Mouse (Mus musculus) hindbrain, embryonic 12.5 days (tissue): ENCODE measurements around the gene Etfdh. TPM values are rescaled to one million over a fixed set of nuclear protein-coding genes. Genes with fewer than 3 reads are reported as not detected.
"Not testable (repeated sequence)": the region's sequence is repeated elsewhere in the genome, so short reads cannot be mapped to it uniquely, and the experiment has no call there.

ENCODE experiments used
- ATAC-seq: fragments of 200-750 bp; cut with Nextera tagmentation; 2 replicates; pipeline ENCODE4 v1.8.0; 2017; ENCODE audit warnings: moderate TSS enrichment; ENCODE audit not compliant: low FRiP score
- H3K27ac ChIP-seq: fragments of 300-500 bp; sonication (generic); 2 replicates; pipeline ENCODE4 v1.5.1; 2016; ENCODE audit warnings: mild to moderate bottlenecking
- H3K27me3 ChIP-seq: fragments of 300-500 bp; sonication (generic); 2 replicates; pipeline ENCODE4 v1.6.1; 2016; ENCODE audit warnings: mild to moderate bottlenecking
- H3K36me3 ChIP-seq: fragments of 300-500 bp; sonication (generic); 2 replicates; pipeline ENCODE4 v1.6.1; 2016; ENCODE audit warnings: mild to moderate bottlenecking
- H3K4me1 ChIP-seq: fragments of 300-500 bp; sonication (generic); 2 replicates; pipeline ENCODE4 v1.6.1; 2016
- H3K4me2 ChIP-seq: fragments of 300-500 bp; sonication (generic); replicated peaks from 2 replicates; pipeline ENCODE4 v1.6.1; 2016; ENCODE audit warnings: mild to moderate bottlenecking
- H3K4me3 ChIP-seq: fragments of 300-500 bp; sonication (generic); 2 replicates; pipeline ENCODE4 v1.5.1; 2016; ENCODE audit warnings: mild to moderate bottlenecking
- H3K9ac ChIP-seq: fragments of 300-500 bp; sonication (generic); 2 replicates; pipeline ENCODE4 v1.6.1; 2016; ENCODE audit warnings: mild to moderate bottlenecking, moderate library complexity
- H3K9me3 ChIP-seq: fragments of 300-500 bp; sonication (generic); replicated peaks from 2 replicates; pipeline ENCODE4 v1.6.1; 2016; ENCODE audit warnings: mild to moderate bottlenecking
- WGBS: fragments of 180-500 bp; shearing (Covaris S2); methylation state at CpG from one replicate; pipeline ENCODE4 v1.1.7; 2016; 5-methylcytosine and 5-hydroxymethylcytosine counted together
- polyA plus RNA-seq: library from polyadenylated mRNA; unstranded; fragments of >200 nt; fragmentation: Nextera tagmentation; extraction: Ambion mirVana; gene quantifications from 2 replicates; pipeline ENCODE4 v1.2.1, GENCODE M21; 2016

The Etfdh gene
- polyA plus RNA-seq, 1 experiment from 2014 or later, result 52.2 TPM

DNA sequence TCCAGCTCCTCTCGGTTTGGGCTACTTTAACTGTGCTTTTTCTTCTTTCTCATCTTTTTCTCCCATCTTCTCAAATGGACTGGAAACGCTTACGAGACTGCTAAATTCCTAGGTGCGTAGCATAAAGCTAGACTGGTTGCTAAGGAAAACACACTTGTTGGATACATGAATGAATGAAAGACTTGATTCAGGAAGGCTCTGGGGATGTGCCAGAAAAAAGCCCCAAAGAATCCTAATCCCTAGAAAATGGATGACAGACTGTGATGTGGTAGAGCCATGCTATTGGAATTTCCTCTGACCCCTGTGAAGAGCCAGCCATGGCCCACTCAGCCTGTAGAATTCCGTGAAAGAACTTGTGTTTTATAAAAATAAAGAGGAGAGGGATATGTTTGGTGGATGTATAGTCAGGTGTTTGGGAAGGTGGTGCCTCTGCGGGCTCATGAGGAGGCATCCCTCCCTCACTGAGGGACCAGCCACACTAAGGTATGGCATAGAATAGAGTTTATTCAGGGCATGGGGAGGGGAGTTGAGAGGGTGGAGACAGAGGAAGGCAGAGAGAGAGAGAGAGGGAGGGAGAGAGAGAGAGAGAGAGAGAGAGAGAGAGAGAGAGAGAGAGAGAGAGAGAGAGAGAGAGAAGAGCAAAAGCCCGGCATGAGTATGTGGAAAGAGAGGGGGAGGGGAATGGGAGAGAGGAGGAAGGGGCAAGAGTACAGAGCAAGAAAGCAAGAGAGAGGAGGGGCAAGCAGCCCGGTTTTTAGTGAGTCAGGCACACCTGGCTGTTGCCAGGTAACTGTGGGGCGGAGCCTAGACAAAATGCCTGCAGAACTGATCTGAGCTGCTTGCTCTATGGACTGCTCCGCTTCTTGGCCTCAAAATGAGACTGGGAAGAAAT, 53.5 kb downstream of the Etfdh start:
- H3K36me3 ChIP-seq, result no peaks in the 10 kb centered on the region
- peaks cover 9% of the 10 kb centered on the region for H3K4me1 ChIP-seq
- no peaks in the 10 kb centered on the region for H3K27me3 ChIP-seq
- H3K9ac ChIP-seq, result no peak overlapping the region
- 34% methylated on average over 10 of the region's 10 CpGs for WGBS
- no peak overlapping the region for H3K4me2 ChIP-seq
- no peak overlapping the region for H3K27ac ChIP-seq
- no peak overlapping the region for H3K4me3 ChIP-seq
- peak; percentile 53; the same call in 1 of the 2 replicates for ATAC-seq
- no peaks in the 10 kb centered on the region for H3K9me3 ChIP-seq

DNA sequence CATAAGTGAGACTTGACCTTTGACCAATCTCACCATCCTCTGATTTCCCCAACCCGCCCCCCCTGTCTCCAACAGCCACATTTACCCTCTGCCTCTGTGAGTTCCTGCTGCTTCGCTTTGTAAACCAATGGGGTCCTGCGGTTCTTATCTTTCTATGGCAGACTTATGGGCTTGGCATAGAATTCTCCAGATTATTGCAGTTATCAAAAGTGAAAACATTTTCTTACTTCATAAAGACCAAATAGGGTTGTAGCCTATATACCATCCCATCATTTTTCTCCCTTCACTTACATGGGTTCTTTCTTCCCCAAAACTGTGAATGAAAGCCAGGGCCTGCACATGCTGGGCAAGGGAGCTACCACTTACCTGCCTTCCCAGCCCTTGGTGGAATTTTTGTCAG, 55.0 kb downstream of the Etfdh start:
- H3K36me3 ChIP-seq, result no peaks in the 10 kb centered on the region
- ATAC-seq, result no peak
- no peak overlapping the region for H3K4me2 ChIP-seq
- H3K4me1 ChIP-seq, result peaks cover 9% of the 10 kb centered on the region
- H3K27ac ChIP-seq, result no peak overlapping the region
- no peak overlapping the region for H3K9ac ChIP-seq
- H3K27me3 ChIP-seq, result no peaks in the 10 kb centered on the region
- WGBS, result 74% methylated on average over 3 of the region's 3 CpGs
- H3K9me3 ChIP-seq, result no peaks in the 10 kb centered on the region
- no peak overlapping the region for H3K4me3 ChIP-seq

DNA sequence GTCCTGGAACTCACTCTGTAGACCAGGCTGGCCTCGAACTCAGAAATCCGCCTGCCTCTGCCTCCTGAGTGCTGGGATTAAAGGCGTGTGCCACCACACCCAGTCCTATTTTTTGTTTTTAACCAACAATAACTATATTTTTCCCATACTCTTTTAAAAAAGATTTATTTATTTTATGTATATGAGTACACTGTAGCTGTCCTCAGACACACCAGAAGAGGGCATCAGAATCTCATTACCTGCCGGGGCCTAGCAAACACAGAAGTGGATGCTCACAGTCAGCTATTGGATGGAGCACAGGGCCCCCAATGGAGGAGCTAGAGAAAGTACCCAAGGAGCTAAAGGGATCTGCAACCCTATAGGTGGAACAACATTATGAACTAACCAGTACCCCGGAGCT, 55.9 kb downstream of the Etfdh start:
- H3K4me2 ChIP-seq, ATAC-seq, H3K4me1 ChIP-seq, H3K27ac ChIP-seq, H3K9me3 ChIP-seq, H3K36me3 ChIP-seq, H3K4me3 ChIP-seq, H3K27me3 ChIP-seq, H3K9ac ChIP-seq: not testable (repeated sequence)
- WGBS, result 93% methylated on average over 5 of the region's 5 CpGs

DNA sequence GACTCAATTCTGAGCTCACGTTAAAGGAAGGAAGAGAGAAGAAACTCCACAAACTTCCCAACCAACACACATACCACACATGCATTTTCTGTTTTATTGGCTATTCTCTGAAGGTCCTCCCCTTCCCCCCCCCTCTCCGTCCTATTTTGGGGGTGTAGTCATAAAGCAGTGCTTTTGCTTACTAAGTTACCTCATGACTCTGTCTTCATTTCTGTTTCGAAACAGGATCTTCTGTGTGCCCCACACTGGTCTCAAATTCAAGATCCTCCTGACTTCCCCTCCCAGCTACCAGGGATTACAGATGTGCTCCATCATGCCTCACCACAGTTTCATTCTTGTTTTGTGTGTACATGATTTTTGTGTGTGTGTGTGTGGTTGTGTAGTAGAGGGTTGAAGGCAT, 56.9 kb downstream of the Etfdh start:
- Histone ChIP-seq H3K4me3 (no peak overlapping the region), H3K36me3 (no peaks in the 10 kb centered on the region), H3K9ac (no peak overlapping the region), H3K9me3 (no peaks in the 10 kb centered on the region), H3K27ac (no peak overlapping the region), H3K4me2 (no peak overlapping the region), H3K4me1 (peaks cover 9% of the 10 kb centered on the region), H3K27me3 (no peaks in the 10 kb centered on the region)
- ATAC-seq, result no peak
- WGBS, result 73% methylated on average over 3 of the region's 3 CpGs

DNA sequence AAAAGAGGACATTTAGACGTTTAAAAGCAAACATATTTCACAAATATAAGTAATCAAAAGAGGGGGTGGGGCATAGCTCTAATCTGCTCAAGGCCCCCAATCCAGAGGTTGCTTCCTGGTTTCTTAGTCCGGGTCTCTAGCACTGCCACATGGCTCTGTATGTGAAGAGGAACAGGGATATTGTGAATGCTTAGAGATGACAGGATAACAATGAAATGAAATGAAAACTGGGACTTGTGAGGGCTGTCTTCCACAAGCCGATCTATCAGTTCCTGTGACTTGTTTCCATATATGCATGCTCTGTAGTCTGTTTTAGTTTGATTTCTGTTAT, 60.0 kb downstream of the Etfdh start:
- no peak for ATAC-seq
- no peak overlapping the region for H3K4me2 ChIP-seq
- WGBS, result 87% methylated on average over 3 of the region's 3 CpGs

DNA sequence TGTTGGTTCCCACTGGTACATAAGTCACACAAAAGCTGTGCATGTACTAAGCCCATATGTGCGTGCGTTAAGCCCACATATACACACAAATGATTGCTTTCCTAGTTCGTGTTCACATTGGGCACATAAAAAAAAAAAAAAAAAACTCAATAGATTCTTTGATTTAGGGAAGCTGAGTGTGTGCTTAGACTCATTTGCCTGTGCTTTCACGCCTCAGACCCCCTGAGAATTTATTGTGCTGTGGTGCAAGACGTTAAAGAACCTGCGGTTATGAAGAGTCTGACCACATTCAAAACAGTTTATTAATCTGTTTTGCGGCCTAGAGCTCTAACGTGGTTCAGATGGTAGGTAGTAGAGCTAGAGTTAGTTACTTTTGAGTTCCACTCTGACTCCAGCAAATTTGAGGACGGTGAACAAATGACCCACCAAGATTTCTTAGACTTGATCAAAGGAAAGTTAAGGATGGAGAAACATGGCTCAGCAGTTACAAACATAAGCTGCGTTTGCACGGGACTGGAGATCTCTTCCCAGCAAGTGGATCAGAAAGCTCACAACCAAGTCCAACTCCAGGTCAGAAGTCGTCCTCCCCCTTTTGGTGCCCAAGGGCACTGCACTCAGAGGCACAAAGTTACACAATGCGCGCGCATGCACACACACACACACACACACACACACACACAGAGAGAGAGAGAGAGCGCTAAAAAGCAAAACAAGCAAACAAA, 60.5 kb downstream of the Etfdh start:
- no peaks in the 10 kb centered on the region for H3K36me3 ChIP-seq
- H3K27ac ChIP-seq, result no peak overlapping the region; the same call in 1 of the 2 replicates
- no peak overlapping the region for H3K9ac ChIP-seq
- H3K27me3 ChIP-seq, result no peaks in the 10 kb centered on the region
- WGBS, result 89% methylated on average over 16 of the region's 16 CpGs
- H3K4me2 ChIP-seq, result peak overlapping the region; percentile 90
- ATAC-seq, result no peak
- no peaks in the 10 kb centered on the region for H3K9me3 ChIP-seq
- no peak overlapping the region for H3K4me3 ChIP-seq
- H3K4me1 ChIP-seq, result peaks cover 9% of the 10 kb centered on the region

More for the DNA sequence above, 60.0 kb downstream of the Etfdh start:
- H3K4me1 ChIP-seq, result peaks cover 9% of the 10 kb centered on the region
- H3K27ac ChIP-seq, result no peak overlapping the region
- H3K36me3 ChIP-seq, result no peaks in the 10 kb centered on the region
- H3K4me3 ChIP-seq, result no peak overlapping the region
- no peaks in the 10 kb centered on the region for H3K27me3 ChIP-seq
- no peaks in the 10 kb centered on the region for H3K9me3 ChIP-seq
- no peak overlapping the region for H3K9ac ChIP-seq

DNA sequence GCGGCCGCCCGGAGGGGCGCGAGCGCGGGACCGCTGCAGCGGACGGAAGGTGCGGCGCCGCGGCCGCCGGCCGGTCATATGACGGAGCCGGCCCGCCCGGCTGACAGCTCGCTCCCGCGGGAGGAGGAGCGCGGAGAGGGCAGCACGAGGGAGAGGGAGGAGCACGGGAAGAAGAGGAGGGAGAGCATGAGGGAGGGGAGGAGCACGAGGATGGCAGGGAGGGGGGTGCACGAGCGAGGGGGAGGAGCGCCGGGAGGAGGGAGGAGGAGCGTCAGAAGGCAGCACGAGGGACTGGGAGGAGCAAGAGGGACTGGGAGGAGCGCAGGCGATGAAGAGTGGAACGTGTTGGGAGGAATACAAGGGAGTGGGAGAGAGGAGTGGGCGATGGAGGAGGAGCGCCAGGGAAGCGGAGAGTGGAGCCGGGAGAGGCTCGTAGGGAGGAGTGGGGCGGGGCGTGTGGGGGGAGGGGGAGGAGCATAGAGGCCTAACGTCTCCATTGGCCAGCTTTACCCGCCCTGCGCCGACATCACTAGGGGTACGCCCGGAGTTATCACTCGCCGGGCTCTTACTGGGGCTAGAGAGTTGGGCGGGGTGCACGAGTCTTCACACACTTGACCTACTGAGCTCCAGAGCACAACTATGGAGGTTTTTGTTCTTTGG, 61.5 kb downstream of the Etfdh start, which contains the start of gene Fnip2:
Fnip2 (minus strand) TSS at position 94 of the 660 bp plus-strand sequence.
- Histone ChIP-seq H3K9ac (peak within 1 kb of the TSS; percentile 85), H3K27me3 (no peaks in the 10 kb centered on the region), H3K4me2 (peak within 1 kb of the TSS; percentile 90), H3K9me3 (no peaks in the 10 kb centered on the region), H3K27ac (peak within 1 kb of the TSS; percentile 84), H3K4me3 (peak within 1 kb of the TSS; percentile 84), H3K4me1 (peaks cover 9% of the 10 kb centered on the region), H3K36me3 (no peaks in the 10 kb centered on the region)
- ATAC-seq, result peak; percentile 96
- under 1% methylated on average over 53 of the region's 55 CpGs for WGBS

DNA sequence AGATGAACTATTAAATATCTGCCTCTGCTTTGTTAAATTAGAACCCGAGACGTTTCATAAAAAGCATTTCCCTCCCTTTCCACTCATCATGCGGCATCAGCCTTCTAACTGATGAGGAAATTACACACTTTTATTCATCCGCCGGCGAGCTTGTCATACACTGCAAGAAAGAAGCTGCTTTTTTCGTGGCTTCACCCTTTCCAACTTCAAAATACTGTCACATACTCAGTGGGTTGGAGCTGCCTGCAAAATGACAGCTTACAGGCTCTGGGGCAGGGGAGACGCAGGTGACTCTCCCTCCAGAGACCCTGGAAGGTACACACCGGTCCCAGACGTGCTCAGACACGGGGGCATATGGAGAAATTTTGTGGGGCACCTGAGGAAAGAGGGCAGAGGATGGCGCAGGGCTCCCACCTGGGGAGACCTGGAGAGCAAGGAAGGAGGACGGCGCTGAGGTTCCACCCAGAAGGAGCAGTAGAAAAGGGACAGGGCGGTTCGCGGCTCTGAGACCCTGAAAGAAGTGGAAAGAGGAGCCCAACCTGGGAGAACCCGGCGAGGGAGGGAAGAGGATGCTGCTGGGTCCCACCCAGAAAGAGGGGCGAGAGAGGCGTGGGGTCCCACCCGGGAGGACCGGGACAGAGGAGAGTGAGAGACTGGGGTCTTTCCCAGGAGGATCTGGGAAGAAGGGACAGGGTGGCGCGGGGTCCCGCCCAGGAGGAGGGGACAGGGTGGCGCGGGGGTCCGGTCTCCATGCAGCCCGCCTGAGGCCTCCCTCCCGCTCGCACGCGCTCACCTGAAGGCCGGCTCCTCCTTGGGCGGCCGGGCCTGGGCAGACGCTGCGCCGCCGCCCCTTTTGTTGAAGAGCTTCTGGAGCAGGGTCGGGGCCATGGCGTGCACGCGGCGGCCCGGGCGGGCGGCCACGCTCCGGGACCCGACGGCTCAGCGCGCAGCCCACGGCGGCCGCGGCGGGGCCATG, 62.3 kb downstream of the Etfdh start:
- peak overlapping the region; percentile 85 for H3K9ac ChIP-seq
- peak overlapping the region; percentile 90 for H3K4me2 ChIP-seq
- H3K27ac ChIP-seq, result peak overlapping the region; percentile 84
- H3K27me3 ChIP-seq, result no peaks in the 10 kb centered on the region
- H3K4me3 ChIP-seq, result peak overlapping the region; percentile 84
- H3K36me3 ChIP-seq, result no peaks in the 10 kb centered on the region
- H3K9me3 ChIP-seq, result no peaks in the 10 kb centered on the region
- 2% methylated on average over 60 of the region's 60 CpGs for WGBS
- ATAC-seq, result peak; percentile 0; the same call in 1 of the 2 replicates
- peaks cover 9% of the 10 kb centered on the region for H3K4me1 ChIP-seq

DNA sequence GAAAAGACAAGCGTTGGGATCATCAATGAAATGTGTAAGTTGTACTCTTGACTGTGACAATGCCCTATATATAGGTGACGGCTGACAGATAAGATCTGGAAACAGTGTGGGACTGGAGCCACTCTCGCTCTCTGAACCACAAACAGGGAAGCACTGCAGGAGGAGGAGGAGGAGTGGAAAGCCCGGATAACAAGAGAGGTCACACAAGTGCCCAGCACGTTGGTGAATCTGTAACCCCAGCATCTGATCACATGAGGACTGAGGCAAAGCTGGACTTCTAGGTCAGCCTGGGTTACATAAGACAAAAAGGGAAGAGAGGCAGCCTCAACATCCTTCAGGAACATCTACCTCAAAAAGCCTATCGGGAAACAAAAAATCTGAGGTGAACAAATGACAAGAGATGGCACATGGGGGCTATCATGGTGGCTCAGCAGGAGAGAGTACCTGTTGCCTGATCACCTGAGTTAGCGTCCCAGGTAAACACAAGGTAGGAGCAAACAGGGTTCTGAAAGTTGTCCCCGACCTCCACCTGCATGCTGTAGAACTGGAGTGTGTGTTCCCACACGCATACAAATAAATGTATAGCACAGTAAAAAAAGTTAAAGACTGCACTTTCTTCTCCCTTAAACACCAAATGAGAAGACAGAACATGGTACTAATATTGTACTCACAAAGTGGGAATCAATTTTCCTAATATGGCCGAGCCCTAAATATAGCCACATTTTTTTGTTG, 64.3 kb downstream of the Etfdh start:
- Histone ChIP-seq H3K9ac (no peak overlapping the region), H3K4me3 (no peak overlapping the region), H3K36me3 (no peaks in the 10 kb centered on the region), H3K27ac (no peak overlapping the region), H3K27me3 (no peaks in the 10 kb centered on the region), H3K4me2 (no peak overlapping the region), H3K4me1 (peaks cover 9% of the 10 kb centered on the region), H3K9me3 (no peaks in the 10 kb centered on the region)
- no peak for ATAC-seq
- 80% methylated on average over 10 of the region's 10 CpGs for WGBS

DNA sequence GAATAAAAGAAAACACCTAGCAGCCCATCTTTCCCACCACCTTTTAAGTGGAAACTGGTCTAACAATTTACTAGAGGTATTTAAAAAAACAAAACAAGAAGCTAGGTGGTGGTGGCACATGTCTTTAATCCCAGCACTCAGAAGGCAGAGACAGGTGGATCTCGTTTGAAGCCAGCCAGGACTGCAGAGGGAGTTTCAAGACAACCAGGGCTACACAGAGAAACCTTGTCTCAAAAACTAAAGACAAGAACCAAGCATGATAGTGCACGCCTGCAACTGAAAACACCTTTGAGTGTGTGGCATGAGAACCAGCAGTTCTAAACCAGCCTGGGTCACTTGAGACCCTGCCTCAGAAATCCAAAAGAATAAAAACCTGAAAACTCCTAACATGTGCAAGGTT, 65.8 kb downstream of the Etfdh start:
- Histone ChIP-seq H3K4me3 (no peak overlapping the region), H3K4me2 (no peak overlapping the region), H3K36me3 (no peaks in the 10 kb centered on the region), H3K27me3 (no peaks in the 10 kb centered on the region), H3K4me1 (peaks cover 12% of the 10 kb centered on the region), H3K27ac (no peak overlapping the region), H3K9ac (no peak overlapping the region), H3K9me3 (no peaks in the 10 kb centered on the region)
- WGBS, result 85% methylated on average over 2 of the region's 2 CpGs
- ATAC-seq, result no peak
